Mouse (Mus musculus) spleen, embryonic (tissue): ENCODE measurements at regions not wholly inside any gene's neighbourhood (a gene's known extent, or its start where the extent isn't known, plus 50 kb on each side); places are given as distances from the start of the nearest gene placed in this dataset.

Experiments used
- CTCF ChIA-PET: fragments of 350-600 bp; sonication (Branson Sonifier 250); formaldehyde crosslinking; loops from one replicate; lab custom pipeline; 2022; lab: Charles Lee

- CTCF ChIA-PET, result no interaction called here
These were observed 79.7 kb upstream of the Bcl6 start for GRCm38 (mm10) chr16:24068250-24068813.

GRCm38 (mm10) chr16:24062314-24062713 lies 73.7 kb upstream of the Bcl6 start:
- CTCF ChIA-PET, result interaction anchor here (0.7 kb wide), 1 partner anchor 100 kb away, joined by 3 read pairs; no protein-coding TSS in a partner anchor

GRCm38 (mm10) chr16:24061496-24061895 lies 72.8 kb upstream of the Bcl6 start:
- CTCF ChIA-PET, result no interaction called here

GRCm38 (mm10) chr16:24059090-24059600 lies 70.5 kb upstream of the Bcl6 start:
- CTCF ChIA-PET, result no interaction called here

GRCm38 (mm10) chr16:24056885-24057531 lies 68.4 kb upstream of the Bcl6 start:
- CTCF ChIA-PET, result interaction anchor here (0.8 kb wide), 1 partner anchor 248 kb away, joined by 5 read pairs; no protein-coding TSS in a partner anchor

GRCm38 (mm10) chr16:24056123-24056884 lies 67.7 kb upstream of the Bcl6 start:
- CTCF ChIA-PET, result interaction anchor here (0.8 kb wide), 1 partner anchor 248 kb away, joined by 5 read pairs; no protein-coding TSS in a partner anchor

GRCm38 (mm10) chr16:24054293-24054692 lies 65.6 kb upstream of the Bcl6 start:
- CTCF ChIA-PET, result no interaction called here

- CTCF ChIA-PET, result no interaction called here
These were observed 64.8 kb upstream of the Bcl6 start for GRCm38 (mm10) chr16:24053403-24053802.

GRCm38 (mm10) chr16:24050856-24051640 lies 62.4 kb upstream of the Bcl6 start:
- CTCF ChIA-PET, result no interaction called here

GRCm38 (mm10) chr16:24043779-24044178 lies 55.1 kb upstream of the Bcl6 start:
- CTCF ChIA-PET, result no interaction called here

- CTCF ChIA-PET, result no interaction called here
These were observed 54.3 kb upstream of the Bcl6 start for GRCm38 (mm10) chr16:24042977-24043376.

- CTCF ChIA-PET, result no interaction called here
These were observed 53.6 kb upstream of the Bcl6 start for GRCm38 (mm10) chr16:24042216-24042615.

- CTCF ChIA-PET, result no interaction called here
These were observed 52.8 kb upstream of the Bcl6 start for GRCm38 (mm10) chr16:24041403-24041802.

GRCm38 (mm10) chr16:24039765-24040164 lies 51.1 kb upstream of the Bcl6 start:
- CTCF ChIA-PET, result no interaction called here
